Mouse (Mus musculus) frontal cortex, postnatal 36 days (tissue): Measurements from ENCODE around the gene Sag.

Experiments
- DNase-seq, 2 experiments: peaks; one replicate each; pipeline ENCODE4 v3.0.0; 2022; ENCODE audit warnings: low spot score in 2 of 2

Gene Sag

DNA sequence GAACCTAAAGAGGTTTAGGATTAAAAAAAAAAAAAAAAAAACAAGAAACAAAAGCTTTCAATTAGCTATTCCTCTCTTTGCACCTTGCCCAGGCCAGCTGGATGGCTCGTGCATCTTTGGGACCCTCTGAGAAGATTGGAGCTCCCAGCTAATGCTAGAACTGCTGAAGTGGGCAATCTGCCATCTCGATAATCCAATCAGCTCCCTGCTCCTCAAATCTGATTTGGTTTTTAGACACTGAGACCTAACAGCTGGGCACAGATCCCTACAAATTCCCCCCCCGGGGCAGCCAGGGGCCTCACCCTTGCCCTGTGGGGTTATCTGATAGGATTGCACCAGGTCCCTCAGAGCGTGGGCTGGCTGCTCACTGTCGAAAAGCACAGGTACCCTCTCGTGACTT, at the start of gene Sag:
TSS of gene Sag (plus strand) at position 105 of the 400 bp plus-strand sequence.
- DNase-seq = no peak

DNA sequence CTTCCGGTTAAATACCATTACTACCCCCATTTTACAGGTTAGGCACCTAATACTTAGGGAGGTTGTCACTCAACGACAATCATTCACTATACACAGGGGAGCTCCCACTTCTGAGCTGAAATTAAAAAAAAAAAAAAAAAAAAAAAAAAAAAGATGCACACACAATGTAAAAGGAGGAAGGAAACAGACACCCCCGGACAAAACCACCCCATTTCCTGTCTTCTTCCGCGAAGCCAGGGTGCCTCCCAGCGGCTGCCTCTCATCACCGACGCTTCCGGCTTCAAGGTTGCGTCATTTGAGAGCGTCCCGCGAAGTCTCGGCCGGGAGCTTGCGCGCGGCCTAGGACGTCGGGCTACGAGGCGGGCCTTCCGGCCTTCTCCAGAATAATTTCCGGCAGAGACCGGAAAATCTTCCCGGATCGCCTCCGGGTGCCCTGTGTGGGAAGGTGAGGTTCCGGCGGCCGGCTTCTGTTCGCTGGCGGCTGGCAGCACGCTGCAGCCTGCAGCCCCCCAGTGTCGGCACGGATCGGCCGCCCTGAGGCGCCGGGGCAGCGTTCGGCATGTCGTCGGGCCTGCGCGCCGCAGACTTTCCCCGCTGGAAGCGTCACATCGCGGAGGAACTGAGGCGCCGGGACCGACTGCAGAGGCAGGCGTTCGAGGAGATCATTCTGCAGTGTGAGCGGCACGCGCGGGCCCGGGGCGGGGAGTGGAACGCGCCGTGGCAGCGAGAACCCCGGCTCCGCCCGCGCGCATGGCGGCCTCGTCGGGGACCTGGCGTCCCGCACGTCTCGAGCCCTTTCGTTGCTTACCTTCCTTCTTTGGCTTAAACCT, 47.6 kb upstream of the Sag start, which contains the start of gene Atg16l1:
TSS of gene Atg16l1 (plus strand) at position 230 of the 830 bp plus-strand sequence.
- peak; percentile 97 to 98 for DNase-seq

DNA sequence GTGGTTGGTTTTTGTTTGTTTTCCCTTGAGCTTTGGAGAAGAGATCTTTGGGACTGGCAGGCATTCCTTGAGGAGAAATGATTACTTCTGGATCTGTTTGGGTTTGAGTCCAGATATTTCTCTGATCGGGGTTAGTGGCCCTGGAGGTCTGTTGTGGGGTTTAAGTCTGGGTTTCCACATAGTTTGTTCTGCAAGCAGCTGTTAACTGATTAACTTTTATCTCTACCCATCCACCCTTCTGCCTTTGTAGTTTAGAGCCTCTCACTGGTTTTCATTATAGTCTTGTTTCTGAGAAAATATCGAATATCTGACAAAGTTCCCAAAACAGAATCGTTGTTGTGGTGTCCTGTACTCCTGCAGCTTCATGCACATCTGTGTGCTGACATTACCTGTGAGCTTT, 39.7 kb upstream of the Sag start:
- DNase-seq = no peak

DNA sequence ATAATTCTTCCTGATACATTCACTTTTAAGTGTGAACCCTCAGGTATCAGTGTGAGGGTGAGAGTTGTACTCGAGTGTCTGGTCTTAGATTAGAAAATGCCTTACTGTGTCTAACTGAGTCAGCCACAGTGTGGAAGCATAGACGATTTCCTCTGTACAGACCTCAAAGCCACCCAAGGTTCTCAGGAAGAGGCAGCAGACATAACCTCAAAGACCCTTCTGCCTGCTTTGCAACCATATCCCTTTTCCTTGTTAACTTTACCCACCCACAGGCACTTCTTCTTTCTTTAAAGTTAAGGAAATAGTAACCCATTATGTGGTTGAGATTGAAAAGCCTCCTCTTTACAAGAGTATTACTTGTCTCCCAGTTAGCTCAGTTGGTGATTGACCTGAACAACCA, 37.7 kb upstream of the Sag start:
- no peak for DNase-seq

DNA sequence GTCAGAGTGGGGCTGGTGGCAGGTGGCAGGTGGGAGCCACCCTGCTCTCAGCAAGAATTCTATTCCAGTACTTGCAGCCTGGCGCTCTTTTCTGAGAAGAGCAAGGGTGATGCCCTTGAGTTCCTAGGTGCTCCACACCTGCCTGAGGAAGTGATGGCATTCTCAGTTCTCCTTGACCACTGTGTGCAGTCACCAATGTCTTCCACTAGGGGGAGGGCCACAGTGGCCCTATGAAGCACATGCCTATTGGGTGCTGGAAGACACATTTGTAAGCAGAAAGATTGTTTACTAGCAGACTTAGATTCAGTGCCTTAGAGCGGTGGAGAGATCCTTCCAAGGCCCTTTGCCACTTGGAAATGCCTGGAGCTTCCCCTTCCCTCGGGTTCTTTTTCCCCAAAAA, 37.2 kb upstream of the Sag start:
- no peak for DNase-seq

DNA sequence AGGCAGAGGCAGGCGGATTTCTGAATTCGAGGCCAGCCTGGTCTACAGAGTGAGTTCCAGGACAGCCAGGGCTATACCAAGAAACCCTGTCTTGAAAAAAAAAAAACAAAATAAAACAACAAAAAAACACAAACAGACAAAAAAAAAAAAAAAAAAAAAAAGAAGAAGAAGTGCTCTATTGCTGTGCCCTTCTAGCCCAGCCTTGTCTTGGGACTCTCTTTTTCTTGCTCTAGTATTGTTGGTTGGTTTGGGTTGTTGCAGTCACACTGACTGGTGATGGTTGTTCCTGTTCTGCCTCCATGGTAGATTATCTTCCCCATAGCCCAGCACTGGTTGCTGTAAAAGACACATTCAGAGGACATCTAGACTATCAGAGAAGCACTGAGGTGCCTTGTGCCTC, 34.2 kb upstream of the Sag start:
- no peak for DNase-seq

DNA sequence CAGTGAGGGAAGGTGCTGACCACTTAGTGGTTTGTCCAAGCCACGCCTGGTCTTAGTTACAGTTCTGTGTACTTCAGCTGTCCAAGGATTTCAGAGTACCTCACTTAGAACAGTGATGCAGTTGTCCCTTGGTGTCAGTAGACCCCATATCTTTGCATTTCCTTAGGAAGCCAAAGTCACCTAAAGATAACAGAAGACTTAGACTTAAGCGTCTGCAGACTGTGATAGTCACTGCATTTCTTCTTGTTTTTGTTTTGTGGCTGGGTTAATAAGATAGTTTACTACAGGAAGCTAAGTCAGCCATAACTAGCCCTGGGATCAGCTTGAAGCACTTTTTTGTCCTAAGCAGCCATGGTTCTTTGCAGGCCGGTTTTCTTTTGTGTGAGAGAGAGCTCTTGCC, 33.0 kb upstream of the Sag start:
- no peak for DNase-seq

DNA sequence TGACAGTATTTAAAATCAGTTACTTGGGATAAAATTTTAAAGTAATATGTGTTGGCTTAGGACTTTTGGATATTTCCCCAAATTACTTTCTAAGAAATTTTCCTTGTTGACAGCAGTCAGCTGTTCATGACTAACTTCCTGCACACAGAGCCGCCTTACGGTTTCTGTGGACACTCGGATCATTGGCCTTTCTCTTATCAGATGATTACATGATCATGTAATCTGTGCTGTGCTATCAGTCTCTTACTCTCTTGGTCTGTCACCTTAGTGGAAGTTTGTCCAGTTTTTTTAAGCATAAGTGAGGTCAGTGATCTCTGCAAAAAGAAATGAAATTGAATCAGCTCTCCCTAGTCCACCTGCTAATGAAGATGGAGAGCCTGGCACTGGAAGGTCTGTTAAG, 31.8 kb upstream of the Sag start:
- no peak for DNase-seq

DNA sequence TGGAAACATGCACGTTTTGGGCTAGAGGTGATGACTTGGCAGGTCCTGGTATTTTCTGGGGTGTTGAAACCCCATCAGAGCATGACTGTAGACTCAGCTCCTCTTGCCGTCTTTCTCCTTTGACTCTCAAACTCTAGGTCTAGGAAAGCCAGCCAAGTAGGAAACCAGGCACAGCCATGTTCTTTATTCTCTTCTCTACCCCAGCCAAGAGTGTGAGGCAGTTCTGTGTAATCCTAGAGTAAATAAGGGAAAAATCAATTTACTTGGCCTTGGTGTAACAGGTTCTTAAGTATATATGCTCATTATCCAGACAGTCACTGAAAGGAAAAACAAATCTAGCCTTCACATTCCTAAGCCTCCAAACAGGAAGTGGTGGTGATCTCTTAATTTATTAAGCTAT, 30.1 kb upstream of the Sag start:
- DNase-seq = no peak

DNA sequence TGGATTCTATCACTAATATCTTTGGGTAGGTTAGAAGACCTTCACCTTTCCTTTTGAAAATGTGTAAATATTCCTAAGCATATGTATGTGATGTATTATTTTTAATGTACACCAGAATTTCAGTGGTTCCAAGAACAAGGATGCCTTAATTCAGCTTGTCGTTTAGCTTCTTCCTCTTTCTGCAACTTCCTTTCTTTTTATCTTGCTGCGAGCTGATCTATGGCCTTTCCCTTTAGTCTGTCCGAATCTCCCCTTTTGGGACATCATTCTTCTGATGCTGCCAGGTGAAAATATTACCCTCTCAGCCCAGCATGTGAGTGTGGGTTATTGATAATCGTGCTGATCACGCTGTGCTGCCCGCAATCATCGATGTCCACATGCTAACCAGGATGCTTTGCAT, 28.6 kb upstream of the Sag start:
- no peak for DNase-seq

DNA sequence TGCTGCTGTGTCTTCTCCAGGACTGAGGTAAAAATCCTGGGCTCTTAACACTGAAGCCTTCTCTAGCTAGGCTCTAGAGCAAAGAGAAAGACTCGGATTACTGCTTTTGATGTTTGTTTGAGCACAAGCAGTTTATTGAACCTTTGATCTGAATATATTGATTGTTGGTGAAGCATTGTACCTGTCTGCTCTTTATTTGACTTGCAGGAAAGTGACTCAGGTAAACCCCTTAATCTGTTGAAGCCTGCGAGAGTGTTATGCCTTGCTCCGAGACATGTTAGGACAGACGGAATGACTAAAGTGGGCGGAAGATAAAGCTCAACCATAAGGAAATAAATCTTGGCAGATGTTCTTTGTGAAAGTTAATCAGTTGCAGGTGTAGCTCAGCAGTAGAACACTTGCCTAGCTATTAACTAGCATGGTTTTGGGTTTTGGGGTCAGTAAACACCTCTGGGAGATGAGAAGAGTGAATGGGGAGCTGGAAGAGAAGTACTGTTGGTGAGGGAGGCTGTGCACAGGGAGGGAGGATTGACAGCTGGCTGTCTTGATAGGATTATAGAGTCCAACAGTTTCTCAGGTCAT, 24.2 kb upstream of the Sag start:
- no peak for DNase-seq

DNA sequence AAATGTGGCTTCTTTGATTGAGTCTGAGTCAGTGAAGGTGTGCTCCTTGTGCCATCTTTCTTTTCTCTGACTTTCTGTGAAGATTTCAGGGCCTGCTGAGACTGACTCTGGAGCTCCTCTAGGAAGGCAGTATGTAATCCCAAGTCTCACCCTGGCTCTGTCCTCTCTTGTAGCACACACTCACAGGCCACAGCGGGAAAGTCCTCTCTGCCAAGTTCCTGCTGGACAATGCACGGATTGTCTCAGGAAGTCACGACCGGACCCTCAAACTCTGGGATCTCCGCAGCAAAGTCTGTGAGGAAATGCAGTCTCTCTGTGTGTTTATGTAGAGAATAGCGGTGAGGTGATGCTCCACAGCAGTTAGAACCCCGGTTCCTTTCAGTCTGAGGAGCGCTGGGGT, 17.8 kb upstream of the Sag start:
- no peak for DNase-seq

DNA sequence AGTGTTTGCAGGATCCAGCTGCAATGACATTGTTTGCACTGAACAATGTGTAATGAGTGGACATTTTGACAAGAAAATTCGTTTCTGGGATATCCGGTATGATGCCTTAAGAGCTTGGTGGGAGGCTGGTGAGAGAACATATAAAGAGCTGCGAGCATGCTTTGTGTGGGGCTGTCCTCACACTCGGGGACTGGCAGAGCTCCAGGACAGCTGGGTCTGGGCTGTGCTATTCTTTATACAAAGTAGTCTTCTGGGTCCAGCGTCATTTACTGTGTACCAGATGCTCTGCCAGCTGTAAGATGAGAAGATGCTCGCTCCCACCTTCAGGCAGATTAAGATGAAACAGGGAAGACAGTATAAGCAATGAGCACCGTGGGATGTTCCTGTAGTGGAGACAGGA, 17.2 kb upstream of the Sag start:
- DNase-seq = peak; percentile 68 to 78

DNA sequence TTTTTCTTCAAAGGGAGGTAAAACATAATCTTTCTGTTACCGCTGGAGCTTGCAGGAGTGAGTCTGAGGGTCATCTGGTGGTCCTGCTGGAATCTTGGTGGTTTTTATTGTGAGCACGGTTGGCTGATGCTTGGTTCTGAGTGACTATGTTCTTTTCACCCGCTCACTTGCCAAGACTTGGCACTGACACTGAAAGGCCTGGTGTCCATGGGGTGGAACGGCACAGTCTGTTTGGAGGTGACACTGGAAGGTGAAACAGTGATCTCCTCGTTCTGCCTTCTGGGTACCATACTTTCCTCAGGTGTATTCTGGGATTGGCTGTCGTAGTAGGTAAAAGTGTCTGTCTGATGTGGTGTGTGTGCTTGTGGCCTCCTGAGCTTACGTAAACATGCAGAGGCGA, 13.8 kb upstream of the Sag start:
- no peak for DNase-seq

DNA sequence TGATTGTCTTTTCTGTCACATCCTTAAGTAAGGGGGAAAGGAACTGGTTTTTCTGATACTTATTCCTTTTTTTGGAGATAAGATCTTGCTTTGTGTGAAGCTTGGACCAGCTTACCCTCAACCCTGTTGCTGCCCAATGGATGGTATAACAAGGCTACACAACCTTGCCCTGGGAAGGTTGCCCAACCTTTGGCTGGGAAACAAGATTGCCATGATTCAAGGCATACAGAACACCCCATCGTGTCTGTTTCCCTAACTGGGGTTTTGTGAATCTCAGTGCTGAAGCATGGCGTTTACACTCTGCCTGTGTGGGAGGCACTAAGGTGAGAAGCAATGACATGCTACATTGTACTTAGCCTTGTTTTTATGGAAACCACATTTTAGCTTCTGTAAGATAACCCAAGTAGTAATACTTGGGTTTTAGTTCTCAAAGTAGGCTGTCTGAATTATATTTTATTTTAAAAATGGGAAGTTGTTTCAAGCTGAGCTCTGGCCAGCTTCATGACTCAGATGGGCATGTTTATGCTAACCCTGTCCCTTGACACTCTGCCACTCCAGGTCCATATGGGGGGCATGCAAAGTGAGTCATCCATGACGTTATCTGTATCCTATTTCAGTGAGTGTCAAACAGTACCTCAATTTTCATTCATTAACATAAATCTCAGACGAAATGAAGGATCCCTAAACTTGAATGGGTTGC, 10.9 kb upstream of the Sag start:
- no peak for DNase-seq

DNA sequence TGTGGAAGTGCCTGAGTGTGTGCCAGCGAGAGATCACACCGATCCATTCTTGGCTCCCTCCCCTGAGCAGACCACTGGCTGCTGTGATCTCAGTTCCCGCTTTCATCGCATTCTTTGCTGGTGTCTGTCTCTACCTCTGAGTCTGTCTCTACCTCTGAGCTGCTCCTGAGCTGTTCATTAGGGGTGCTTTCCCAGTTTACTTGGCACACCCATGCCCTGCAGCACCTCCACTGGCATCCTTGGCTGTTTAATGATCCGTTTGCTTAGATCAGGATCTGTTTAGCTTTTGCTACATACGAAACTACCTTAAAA, 10.4 kb upstream of the Sag start:
- DNase-seq = no peak

DNA sequence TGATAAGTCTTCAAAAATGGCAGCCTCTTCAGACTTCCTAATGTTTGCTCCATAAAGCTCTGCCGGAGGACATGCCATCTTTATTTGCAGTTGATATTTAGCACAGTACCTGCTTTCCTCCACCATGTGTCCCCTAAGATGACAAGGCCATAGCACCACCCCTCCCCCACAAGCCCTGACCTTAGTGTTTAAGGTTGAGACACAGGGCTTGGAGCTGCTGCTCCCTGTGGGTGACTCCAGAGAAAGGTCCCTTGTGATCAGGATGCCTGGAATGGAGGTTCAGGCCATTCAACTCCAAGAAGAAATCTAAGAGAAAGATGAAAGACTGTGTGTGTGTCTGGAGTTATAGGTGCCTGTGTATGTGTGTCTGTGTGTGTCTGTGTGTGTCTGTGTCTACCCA, 5.8 kb upstream of the Sag start:
- DNase-seq = no peak

DNA sequence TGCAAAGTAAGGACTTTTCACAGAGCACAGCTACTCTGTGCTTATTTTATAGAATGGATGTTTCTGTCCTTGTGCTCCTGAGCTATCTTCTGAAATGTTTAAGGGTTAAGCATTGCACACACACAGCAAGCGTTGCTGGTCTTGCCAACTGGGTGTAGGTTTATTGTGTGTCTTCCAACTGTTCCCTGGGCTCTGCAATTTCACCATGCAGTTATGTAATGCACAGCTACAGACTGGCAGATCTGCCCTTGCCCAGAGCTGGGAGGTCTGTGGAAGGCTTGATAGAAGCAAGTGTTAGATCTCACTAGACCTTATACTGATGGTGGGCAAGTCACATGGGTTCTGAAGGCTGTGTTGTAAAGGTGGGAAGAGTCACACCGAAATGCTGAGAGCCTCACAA, 5.2 kb upstream of the Sag start:
- DNase-seq = peak in 1 of 2 experiments; percentile 47

DNA sequence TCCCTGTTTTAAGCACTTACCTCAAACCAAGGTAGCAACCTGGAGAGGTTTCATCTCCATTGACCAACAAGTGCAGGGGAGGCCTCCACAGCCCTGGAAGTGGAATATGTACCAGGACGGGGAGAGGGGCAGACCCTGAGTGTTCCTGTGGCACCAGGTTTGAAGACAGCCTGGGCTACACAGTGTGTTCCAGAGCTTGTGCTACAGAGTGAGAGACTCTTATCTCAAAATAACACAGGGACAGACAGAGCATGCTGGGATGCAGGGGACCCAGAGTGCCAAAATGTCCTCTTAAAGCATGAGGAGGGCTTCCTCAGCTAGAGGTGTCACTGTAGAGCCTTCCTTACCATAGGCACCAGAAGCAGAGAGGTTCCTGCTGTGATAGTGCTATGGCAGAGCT, 4.3 kb downstream of the Sag start:
- DNase-seq = no peak

DNA sequence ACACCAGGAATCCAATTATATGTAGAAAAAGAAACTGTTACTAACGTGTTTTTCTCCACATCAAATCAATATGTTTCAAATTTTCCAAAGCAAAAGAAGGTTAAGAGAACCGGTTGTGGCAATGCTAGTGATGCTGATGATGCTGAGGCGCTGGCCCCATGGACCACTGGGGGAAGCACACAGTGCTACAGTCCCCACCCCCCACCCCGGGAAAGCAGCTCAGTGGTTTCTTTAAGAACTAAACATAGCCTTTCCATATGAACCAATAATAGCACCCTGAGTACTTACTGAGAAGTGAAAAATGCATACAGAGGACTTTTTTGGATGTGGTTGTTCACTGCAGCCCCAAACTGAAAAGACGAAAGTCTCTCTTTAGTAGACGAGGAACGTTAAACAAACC, 7.9 kb downstream of the Sag start:
- DNase-seq = no peak

DNA sequence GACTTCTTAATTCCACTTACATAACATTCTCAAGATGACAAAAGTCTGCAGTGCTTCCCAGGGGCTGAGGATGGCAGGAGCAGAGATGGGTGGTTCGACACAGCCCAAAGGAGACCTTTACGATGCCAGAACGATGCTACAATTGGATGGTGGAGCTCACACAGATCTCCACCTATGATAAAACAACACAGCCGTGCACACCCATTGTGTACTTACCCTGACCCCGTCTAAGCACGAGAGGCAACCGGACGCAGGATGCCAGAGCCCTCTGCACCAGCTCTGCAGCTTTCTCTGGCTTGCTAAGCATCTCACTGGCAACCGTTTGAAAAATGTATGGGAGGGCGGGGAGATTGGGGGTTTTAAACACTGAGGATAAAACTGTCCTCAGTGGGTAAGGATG, 8.6 kb downstream of the Sag start:
- DNase-seq = no peak

DNA sequence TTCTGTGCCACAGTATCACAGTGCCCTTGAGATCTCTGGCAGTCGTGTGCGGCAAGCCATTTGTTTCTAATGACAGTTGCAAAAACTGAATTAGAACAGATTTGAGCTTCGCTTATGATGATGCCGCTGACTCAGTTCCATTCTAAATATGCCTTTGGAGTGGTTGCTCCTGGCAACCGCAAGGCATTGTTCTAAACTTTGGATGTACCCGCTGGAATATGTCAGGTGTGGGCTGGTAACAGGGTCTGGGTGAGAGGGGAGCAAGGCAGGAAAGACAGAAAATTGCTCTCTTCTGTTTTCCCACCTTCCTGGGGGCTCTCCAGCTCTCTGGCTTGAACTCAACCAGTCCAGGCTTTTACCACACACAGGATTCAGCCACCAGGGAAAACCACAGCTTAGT, 9.7 kb downstream of the Sag start:
- DNase-seq = peak; percentile 57 to 70

DNA sequence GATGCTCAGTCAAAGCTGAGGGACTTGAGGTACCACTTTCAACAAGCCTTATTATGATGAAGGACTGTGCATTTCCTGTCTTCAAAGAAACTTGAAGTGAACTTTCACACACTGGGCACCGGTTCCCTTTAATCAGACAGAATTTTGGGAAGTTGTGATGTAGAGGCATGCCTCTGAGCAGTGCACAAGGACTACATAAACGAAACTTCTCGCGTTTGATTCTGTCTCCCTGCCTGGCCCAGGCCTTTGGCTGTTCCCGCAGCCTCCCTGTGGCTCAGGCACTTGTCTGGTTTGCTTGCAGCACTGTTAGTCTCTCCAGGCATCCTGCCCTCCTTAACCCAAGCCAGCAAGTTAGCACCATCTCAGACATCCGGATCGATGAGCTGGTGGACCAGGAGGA, 10.2 kb downstream of the Sag start:
- no peak for DNase-seq
